Mouse (Mus musculus) heart, embryonic 13.5 days (tissue): Measurements from ENCODE around the gene Atp6v1fnb. TPM values are rescaled to one million over a fixed set of nuclear protein-coding genes. Genes with fewer than 3 reads are reported as not detected.

Experiments
- ATAC-seq: fragments of 200-750 bp; cut with Nextera tagmentation; 2 replicates; pipeline ENCODE4 v1.8.0; 2017; ENCODE audit warnings: moderate TSS enrichment; ENCODE audit not compliant: insufficient number of reproducible peaks, low FRiP score, low TSS enrichment; ENCODE audit errors: extremely low read depth
- H3K27ac ChIP-seq: fragments of 300-500 bp; sonication (generic); replicated peaks from 2 replicates; pipeline ENCODE4 v1.5.1; 2015; ENCODE audit warnings: moderate library complexity, mild to moderate bottlenecking, inconsistent platforms
- H3K27me3 ChIP-seq: fragments of 300-500 bp; sonication (generic); replicated peaks from 2 replicates; pipeline ENCODE4 v1.6.1; 2015; ENCODE audit warnings: mild to moderate bottlenecking, inconsistent platforms
- H3K36me3 ChIP-seq: fragments of 300-500 bp; sonication (generic); 2 replicates; pipeline ENCODE4 v1.6.1; 2015; ENCODE audit warnings: mild to moderate bottlenecking, inconsistent platforms
- H3K4me1 ChIP-seq: fragments of 300-500 bp; sonication (generic); 2 replicates; pipeline ENCODE4 v1.6.1; 2015; ENCODE audit warnings: inconsistent platforms
- H3K4me2 ChIP-seq: fragments of 300-500 bp; sonication (generic); 2 replicates; pipeline ENCODE4 v1.6.1; 2015; ENCODE audit warnings: inconsistent platforms, mild to moderate bottlenecking, moderate library complexity
- H3K4me3 ChIP-seq: fragments of 300-500 bp; sonication (generic); 2 replicates; pipeline ENCODE4 v1.5.1; 2015; ENCODE audit warnings: moderate library complexity, mild to moderate bottlenecking, inconsistent platforms
- H3K9ac ChIP-seq: fragments of 300-500 bp; sonication (generic); 2 replicates; pipeline ENCODE4 v1.6.1; 2015; ENCODE audit warnings: inconsistent platforms, mild to moderate bottlenecking, moderate library complexity
- H3K9me3 ChIP-seq: fragments of 300-500 bp; sonication (generic); 2 replicates; pipeline ENCODE4 v1.6.1; 2016; ENCODE audit warnings: inconsistent platforms
- WGBS: fragments of 180-500 bp; shearing (Covaris S2); methylation state at CpG from one replicate; pipeline ENCODE4 v1.1.7; 2015; ENCODE audit warnings: mixed read lengths; 5-methylcytosine and 5-hydroxymethylcytosine counted together
- polyA plus RNA-seq: library from polyadenylated mRNA; unstranded; fragments of >200 nt; fragmentation: Nextera tagmentation; extraction: Ambion mirVana; gene quantifications from 2 replicates; pipeline ENCODE4 v1.2.1, GENCODE M21; 2015

Atp6v1fnb gene
- not detected in 2 replicates for polyA plus RNA-seq

- no peak within 1 kb of the TSS for H3K9ac ChIP-seq
- H3K4me3 ChIP-seq: no peak within 1 kb of the TSS
- 92% methylated on average over 4 of the region's 4 CpGs for WGBS
- H3K9me3 ChIP-seq: no peaks in the 10 kb centered on the region
- H3K27me3 ChIP-seq: no peaks in the 10 kb centered on the region
- H3K27ac ChIP-seq: no peak within 1 kb of the TSS
- peaks cover 30% of the 10 kb centered on the region for H3K4me1 ChIP-seq
- no peak within 1 kb of the TSS for H3K4me2 ChIP-seq
- no peak for ATAC-seq
- H3K36me3 ChIP-seq: peaks cover 23% of the 10 kb centered on the region
Measured at GRCm38 (mm10) chr6:29471137-29471536, at the start of gene Atp6v1fnb. Gene Atp6v1fnb (plus strand): TSS chr6:29471437.

- Histone ChIP-seq H3K36me3 (no peaks in the 10 kb centered on the region), H3K27ac (no peak overlapping the region), H3K9me3 (no peaks in the 10 kb centered on the region), H3K27me3 (no peaks in the 10 kb centered on the region), H3K4me1 (peaks cover 3% of the 10 kb centered on the region; the same call in 1 of the 2 replicates), H3K4me2 (no peak overlapping the region), H3K9ac (no peak overlapping the region), H3K4me3 (no peak overlapping the region)
- no peak for ATAC-seq
- WGBS: 78% methylated on average over 8 of the region's 8 CpGs
Measured at GRCm38 (mm10) chr6:29425118-29425517, 46.1 kb upstream of the Atp6v1fnb start.

- Histone ChIP-seq H3K27me3 (no peaks in the 10 kb centered on the region), H3K27ac (no peak overlapping the region), H3K9ac (no peak overlapping the region), H3K4me1 (peaks cover 15% of the 10 kb centered on the region), H3K4me3 (no peak overlapping the region), H3K4me2 (no peak overlapping the region), H3K36me3 (no peaks in the 10 kb centered on the region), H3K9me3 (no peaks in the 10 kb centered on the region)
- 71% methylated on average over 6 of the region's 6 CpGs for WGBS
- no peak for ATAC-seq
Measured at GRCm38 (mm10) chr6:29426331-29426730, 44.9 kb upstream of the Atp6v1fnb start.

GRCm38 (mm10) chr6:29428171-29428570 is 43.1 kb upstream of the Atp6v1fnb start:
- H3K27ac ChIP-seq: no peak overlapping the region
- H3K4me1 ChIP-seq: peaks cover 31% of the 10 kb centered on the region
- H3K27me3 ChIP-seq: no peaks in the 10 kb centered on the region
- H3K9ac ChIP-seq: no peak overlapping the region
- H3K4me3 ChIP-seq: no peak overlapping the region
- WGBS: 58% methylated on average over 4 of the region's 4 CpGs
- H3K36me3 ChIP-seq: no peaks in the 10 kb centered on the region
- no peaks in the 10 kb centered on the region for H3K9me3 ChIP-seq
- no peak for ATAC-seq
- H3K4me2 ChIP-seq: no peak overlapping the region

DNA sequence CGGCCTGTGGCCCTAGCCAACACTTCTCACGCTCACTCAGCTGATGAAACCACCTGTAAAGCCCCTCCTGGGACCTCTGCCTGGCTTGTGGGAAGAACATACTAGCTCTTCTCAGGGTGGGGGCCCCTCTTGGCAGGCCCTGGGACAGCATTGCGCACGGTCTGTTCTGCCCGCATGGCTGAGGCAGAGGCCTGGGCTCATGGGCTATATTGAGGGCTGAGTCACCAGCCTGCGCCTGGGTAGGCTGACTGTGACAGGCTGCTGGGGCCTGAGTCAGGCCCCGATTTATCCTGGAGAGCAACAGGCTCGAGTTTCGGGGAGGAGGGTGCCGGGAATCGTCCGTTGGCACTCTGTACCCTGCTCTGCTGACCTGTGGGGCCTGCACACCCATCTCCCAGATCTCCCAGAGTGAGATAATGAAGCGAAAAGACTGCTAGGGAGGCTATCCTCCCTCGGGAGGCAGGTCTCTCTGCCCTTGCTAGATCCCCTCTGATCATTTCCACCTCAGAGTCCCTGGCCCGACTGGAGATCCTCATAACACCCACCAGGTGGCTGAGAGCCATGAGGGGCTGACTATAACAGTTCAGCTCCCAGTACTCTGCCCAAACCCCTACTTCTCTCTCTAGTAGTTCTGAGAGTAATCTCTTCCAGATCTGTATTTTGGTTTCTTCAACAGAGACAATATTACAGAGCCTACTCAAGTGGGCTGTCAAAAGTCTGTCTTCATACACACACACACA is 40.4 kb upstream of the Atp6v1fnb start:
- Histone ChIP-seq H3K4me1 (peaks cover 40% of the 10 kb centered on the region), H3K36me3 (no peaks in the 10 kb centered on the region), H3K9ac (peak overlapping the region; percentile 74), H3K9me3 (no peaks in the 10 kb centered on the region), H3K27ac (peak overlapping the region; percentile 99), H3K27me3 (no peaks in the 10 kb centered on the region), H3K4me2 (peak overlapping the region; percentile 89), H3K4me3 (no peak overlapping the region)
- 26% methylated on average over 15 of the region's 15 CpGs for whole genome bisulfite sequencing
- no peak for ATAC-seq

GRCm38 (mm10) chr6:29431473-29431872 is 39.8 kb upstream of the Atp6v1fnb start:
- H3K4me2 ChIP-seq: peak overlapping the region; percentile 89
- H3K4me3 ChIP-seq: no peak overlapping the region
- H3K27ac ChIP-seq: peak overlapping the region; percentile 99
- WGBS: 17% methylated on average over 5 of the region's 5 CpGs
- no peaks in the 10 kb centered on the region for H3K9me3 ChIP-seq
- H3K9ac ChIP-seq: peak overlapping the region; percentile 98
- H3K36me3 ChIP-seq: no peaks in the 10 kb centered on the region
- ATAC-seq: peak; percentile 23; the same call in 1 of the 2 replicates
- H3K27me3 ChIP-seq: no peaks in the 10 kb centered on the region
- H3K4me1 ChIP-seq: peaks cover 46% of the 10 kb centered on the region

GRCm38 (mm10) chr6:29432156-29432555 is 39.1 kb upstream of the Atp6v1fnb start:
- peak overlapping the region; percentile 99 for H3K27ac ChIP-seq

GRCm38 (mm10) chr6:29432676-29433037 is 38.6 kb upstream of the Atp6v1fnb start:
- Histone ChIP-seq H3K4me1 (peaks cover 56% of the 10 kb centered on the region), H3K36me3 (peaks cover 8% of the 10 kb centered on the region), H3K9me3 (no peaks in the 10 kb centered on the region), H3K4me2 (peak overlapping the region; percentile 89), H3K4me3 (peak overlapping the region; percentile 81), H3K9ac (peak overlapping the region; percentile 98), H3K27ac (peak overlapping the region; percentile 99), H3K27me3 (no peaks in the 10 kb centered on the region)
- ATAC-seq: no peak

More at GRCm38 (mm10) chr6:29432156-29432555, 39.1 kb upstream of the Atp6v1fnb start:
- no peaks in the 10 kb centered on the region for H3K9me3 ChIP-seq
- H3K36me3 ChIP-seq: peaks cover 3% of the 10 kb centered on the region
- peaks cover 53% of the 10 kb centered on the region for H3K4me1 ChIP-seq
- peak overlapping the region; percentile 89 for H3K4me2 ChIP-seq
- 0 out of 2 replicates have a peak overlapping the region, but pooled peaks have one; percentile 81 for H3K4me3 ChIP-seq
- ATAC-seq: no peak
- H3K27me3 ChIP-seq: no peaks in the 10 kb centered on the region
- peak overlapping the region; percentile 98 for H3K9ac ChIP-seq
- 43% methylated on average over 3 of the region's 3 CpGs for WGBS

GRCm38 (mm10) chr6:29433038-29433803 is 38.0 kb upstream of the Atp6v1fnb start, which contains the start of gene Flnc:
Gene Flnc (plus strand): TSS chr6:29433256.
- H3K36me3 ChIP-seq: peaks cover 14% of the 10 kb centered on the region
- under 1% methylated on average over 67 of the region's 77 CpGs for WGBS
- no peaks in the 10 kb centered on the region for H3K9me3 ChIP-seq
- H3K4me1 ChIP-seq: peaks cover 56% of the 10 kb centered on the region
- H3K9ac ChIP-seq: peak within 1 kb of the TSS; percentile 98
- peak within 1 kb of the TSS; percentile 89 for H3K4me2 ChIP-seq
- peak within 1 kb of the TSS; percentile 81 for H3K4me3 ChIP-seq
- peak within 1 kb of the TSS; percentile 99 for H3K27ac ChIP-seq
- no peaks in the 10 kb centered on the region for H3K27me3 ChIP-seq
- peak; percentile 29; the same call in 1 of the 2 replicates for ATAC-seq

DNA sequence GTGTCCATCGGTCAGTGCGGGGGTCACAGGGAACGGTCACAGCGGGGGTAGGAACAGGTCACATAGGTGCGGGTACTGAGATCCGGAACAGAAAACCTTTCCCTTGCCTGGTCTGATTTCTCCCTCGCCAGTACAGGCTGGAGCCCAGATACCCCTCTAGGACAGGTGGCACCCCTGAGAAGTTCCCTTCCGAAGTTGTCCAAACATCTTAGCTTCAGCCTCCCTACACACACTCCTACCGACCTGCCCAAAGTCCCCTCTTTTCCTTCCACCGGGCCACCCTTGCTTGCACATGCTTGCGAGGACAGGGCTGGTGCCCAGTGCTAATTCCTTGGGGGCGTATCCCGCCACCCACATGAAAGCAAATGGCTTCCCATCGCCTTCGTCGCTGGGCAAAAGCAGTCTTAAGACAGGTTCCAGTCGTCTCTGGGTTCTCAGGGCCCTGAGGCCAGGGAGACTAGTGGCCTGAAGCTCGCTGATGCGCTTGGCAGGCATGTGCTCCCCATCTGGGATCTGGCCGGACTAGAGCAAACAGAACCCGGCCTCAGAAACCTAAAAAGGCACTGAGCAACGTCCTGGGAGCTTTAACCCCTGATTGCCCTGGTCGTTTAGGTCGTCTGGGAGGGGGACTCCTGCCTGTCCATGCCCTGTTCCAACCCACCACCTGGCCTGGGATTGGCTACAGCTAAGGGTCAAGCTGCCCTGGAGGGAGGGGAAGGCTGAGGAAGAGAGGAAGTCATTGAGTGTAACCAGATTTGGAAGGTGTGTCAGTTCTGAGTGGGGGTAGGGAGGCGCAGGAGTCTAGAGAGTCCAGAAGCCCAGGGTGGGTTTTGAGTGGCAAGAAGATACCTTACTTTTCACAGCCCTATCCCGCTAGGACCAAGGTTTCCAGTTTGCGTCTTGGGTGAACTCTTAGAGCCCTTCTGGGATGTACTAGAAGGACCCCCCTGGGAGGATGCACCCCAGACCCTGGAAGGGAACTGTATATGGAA is 37.1 kb upstream of the Atp6v1fnb start:
- H3K4me2 ChIP-seq: peak overlapping the region; percentile 89
- peak; percentile 42; the same call in 1 of the 2 replicates for ATAC-seq
- no peaks in the 10 kb centered on the region for H3K27me3 ChIP-seq
- peak overlapping the region; percentile 98 for H3K9ac ChIP-seq
- peak overlapping the region; percentile 81 for H3K4me3 ChIP-seq
- H3K4me1 ChIP-seq: peaks cover 56% of the 10 kb centered on the region
- peaks cover 22% of the 10 kb centered on the region for H3K36me3 ChIP-seq
- no peaks in the 10 kb centered on the region for H3K9me3 ChIP-seq
- peak overlapping the region; percentile 99 for H3K27ac ChIP-seq
- whole genome bisulfite sequencing: 1% methylated on average over 27 of the region's 27 CpGs
